Mouse (Mus musculus) thymus, postnatal 14 days (tissue): Measurements from ENCODE around the gene Olfr206.
"Not testable (repeated sequence)": the region's sequence is repeated elsewhere in the genome, so short reads cannot be mapped to it uniquely, and the experiment has no call there.

ENCODE experiments used
- DNase-seq: peaks from one replicate; pipeline ENCODE4 v3.0.0; 2021

Gene Olfr206

DNA sequence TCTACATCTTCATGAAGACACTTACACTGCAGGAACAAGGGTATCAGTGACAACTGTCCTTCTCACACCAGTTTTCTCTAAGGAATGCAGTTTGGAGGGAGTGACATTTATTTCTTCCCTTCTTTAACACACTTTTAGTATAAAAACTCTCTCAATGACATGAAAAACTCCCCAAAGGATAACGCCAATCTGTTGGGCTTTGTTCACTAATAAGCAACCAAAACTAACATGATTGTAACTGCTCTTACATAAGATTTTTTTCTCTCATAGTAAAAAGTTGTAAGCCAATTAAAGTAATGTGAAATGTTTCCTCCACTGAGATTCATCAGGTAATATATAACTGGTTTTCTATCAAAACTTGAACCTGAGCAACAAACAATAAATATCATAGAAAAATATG lies at the start of gene Olfr206:
Gene Olfr206 (minus strand): TSS at position 101 of the 400 bp plus-strand sequence.
- DNase-seq = no peak

DNA sequence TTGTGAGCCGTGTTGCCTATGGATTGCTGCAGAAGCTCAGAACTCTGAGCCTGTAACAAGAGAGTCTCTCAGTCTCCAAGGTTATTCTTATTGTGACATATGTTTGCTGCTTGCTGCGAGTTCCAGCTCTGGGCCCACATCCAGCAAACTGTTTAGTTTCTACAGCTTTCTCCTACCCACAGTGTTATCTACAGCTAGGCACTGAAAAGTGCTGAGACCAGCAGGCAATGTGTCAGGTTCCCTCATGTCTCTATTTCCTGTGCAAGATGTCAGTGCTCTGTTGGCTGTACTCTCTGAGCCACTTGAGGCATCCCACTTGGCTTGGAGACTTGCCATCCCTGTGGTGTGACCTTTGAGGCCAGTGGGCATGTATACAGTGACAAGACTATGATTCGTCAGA lies 44.3 kb upstream of the Olfr206 start:
- DNase-seq = no peak

DNA sequence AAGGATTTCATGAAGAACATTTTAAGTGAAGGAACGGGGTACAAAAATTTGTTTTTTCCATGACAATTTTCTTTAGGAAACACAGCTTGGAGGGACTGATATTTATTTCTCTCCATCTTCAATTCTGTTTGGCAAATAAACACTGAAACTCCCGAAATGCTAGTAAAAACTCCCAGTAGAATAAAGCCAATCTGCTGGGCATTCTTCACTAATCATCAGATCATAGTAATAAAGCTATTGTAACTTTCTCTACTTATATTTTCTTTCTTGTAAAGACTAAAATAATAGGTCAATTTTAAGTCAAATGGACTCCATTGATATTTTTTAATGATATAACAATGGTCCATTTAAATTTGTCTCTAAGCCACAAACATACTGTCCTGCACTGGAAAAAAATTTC lies 14.8 kb upstream of the Olfr206 start, which contains the start of gene Olfr209:
Gene Olfr209 (minus strand): TSS at position 101 of the 400 bp plus-strand sequence.
- no peak for DNase-seq

DNA sequence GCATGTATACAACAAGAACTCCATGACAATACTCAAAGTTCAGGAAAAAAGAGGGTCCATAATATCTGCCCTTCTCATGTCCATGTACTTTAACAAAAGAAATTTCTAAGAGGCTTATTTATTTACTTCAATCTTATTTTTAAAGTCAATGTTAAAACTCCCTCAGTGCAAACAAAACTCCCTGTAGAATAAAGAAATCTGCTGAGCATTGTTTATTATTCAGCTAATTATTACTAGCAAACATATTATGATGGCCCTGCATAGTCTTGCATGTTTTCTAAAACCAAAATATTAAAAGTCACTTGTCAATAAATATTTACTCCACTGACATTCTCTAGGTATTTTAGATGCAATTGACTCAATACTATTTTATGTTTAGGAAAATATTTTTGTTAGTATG lies 18.0 kb downstream of the Olfr206 start, which contains the start of gene Olfr205:
Gene Olfr205 (minus strand): TSS at position 101 of the 400 bp plus-strand sequence.
- no peak for DNase-seq

DNA sequence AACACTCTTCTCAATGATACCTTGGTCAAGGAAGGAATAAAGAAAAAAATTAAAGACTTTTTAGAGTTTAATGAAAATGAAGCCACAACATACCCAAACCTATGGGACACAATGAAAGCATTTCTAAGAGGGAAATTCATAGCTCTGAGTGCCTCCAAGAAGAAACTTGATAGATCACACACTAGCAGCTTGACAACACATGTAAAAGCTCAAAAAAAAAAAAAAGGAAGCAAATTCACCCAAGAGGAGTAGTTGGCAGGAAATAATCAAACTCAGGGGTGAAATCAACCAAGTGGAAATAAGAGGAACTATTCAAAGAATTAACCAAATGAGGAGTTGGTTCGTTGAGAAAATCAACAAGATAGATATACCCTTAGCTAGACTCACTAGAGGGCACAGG lies 25.8 kb downstream of the Olfr206 start:
- DNase-seq = not testable (repeated sequence)

DNA sequence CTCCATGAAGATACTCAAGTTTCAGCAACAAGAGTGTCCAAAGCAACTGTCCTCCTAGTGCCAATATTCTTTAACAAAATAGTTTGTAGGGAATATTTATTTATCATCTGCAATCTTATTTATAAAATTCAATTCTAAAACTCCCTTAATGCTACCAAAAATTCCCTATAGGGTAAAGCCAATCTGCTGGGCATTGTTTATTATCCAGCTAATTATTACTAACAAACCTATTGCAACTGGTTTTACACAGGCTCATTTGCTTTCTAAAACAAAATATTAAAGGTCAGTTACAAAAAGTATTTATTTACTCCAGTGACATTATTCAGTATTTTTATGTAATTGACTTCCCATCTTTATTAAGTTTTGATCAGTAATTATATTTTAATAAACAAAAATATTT lies 30.9 kb downstream of the Olfr206 start, which contains the start of gene Olfr204:
Gene Olfr204 (minus strand): TSS at position 101 of the 400 bp plus-strand sequence.
- DNase-seq = no peak

DNA sequence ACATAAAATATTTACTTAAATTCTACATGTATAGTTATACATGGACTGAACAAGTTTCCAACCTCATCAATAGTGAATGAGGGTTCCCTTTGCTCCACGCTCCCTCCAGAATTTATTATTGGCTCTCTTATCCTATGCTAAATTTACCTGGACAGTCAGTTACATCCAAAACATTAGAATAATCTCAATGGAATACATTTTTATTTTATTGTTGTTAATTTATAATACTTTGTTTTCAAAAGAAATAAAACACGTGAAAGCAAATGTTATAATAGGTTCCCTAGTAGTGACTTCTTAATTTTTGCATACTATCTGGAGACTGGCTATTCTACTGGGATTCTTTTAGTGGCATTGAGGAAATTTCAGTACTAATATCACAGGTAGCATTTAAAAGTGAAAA lies 50.5 kb downstream of the Olfr206 start, which contains the start of gene Olfr203:
Gene Olfr203 (plus strand): TSS at position 301 of the 400 bp plus-strand sequence.
- DNase-seq = no peak
